ENCODE assay signal across 9 mouse cellular contexts in genomic region chr14:75457221-75457600, GRCm38 (mm10). TPM values are rescaled to one million over a fixed set of nuclear protein-coding genes. Genes with fewer than 3 reads are reported as not detected.
A peak's percentile ranks its signal among the peaks of the same experiment; 100 is the strongest.
DNase-seq lines count a peak whose midpoint lies in the region; ATAC-seq lines count a peak whose summit lies in the region.
"Had no signal": no experiment of that assay in that cellular context is flagged by ENCODE, and none has a peak within 500 bp of the region (broad histone marks: within the 10 kb centered on the region; RNA-seq: fewer than 3 reads in every experiment).

No protein-coding gene starts in this region.

- H3K9me3 ChIP-seq in heart, embryonic 11.5 days (replicated peaks; ENCODE audit: control insufficient read depth, low read length) = no peaks in the 10 kb centered on the region
- H3K9me3 ChIP-seq in limb, embryonic 10.5 days (replicated peaks) = no peaks in the 10 kb centered on the region
- H3K9me3 ChIP-seq in stomach, embryonic 16.5 days (replicated peaks; ENCODE audit: control insufficient read depth, low read length) = no peaks in the 10 kb centered on the region

- H3K9ac ChIP-seq in heart, embryonic 11.5 days (ENCODE audit: low read depth, low read length) = 0 out of 2 replicates have a peak overlapping the region, but pooled peaks have one; percentile 28
- H3K9ac ChIP-seq in stomach, embryonic 16.5 days (ENCODE audit: low read length) = peak overlapping the region; percentile 20; the same call in 1 of the 2 replicates

- no peak for ATAC-seq in heart, embryonic 11.5 days (replicated peaks; ENCODE audit: insufficient number of reproducible peaks, low FRiP score, low TSS enrichment)
- ATAC-seq in stomach, embryonic 16.5 days (ENCODE audit: insufficient read depth, low FRiP score) = no peak; the same call in 1 of the 2 replicates

- peaks cover 6% of the 10 kb centered on the region; the same call in 1 of the 2 replicates for H3K27me3 ChIP-seq in heart, embryonic 11.5 days (ENCODE audit: control insufficient read depth, insufficient read depth, low read length)
- H3K27me3 ChIP-seq in limb, embryonic 10.5 days (ENCODE audit: low read depth, poor library complexity, severe bottlenecking) = peaks cover 31% of the 10 kb centered on the region; the same call in 1 of the 2 replicates
- 0 out of 2 replicates have a peak, but pooled peaks cover 5% of the 10 kb centered on the region for H3K27me3 ChIP-seq in stomach, embryonic 16.5 days (ENCODE audit: control insufficient read depth, insufficient read depth, low read length)

- WGBS in heart, embryonic 11.5 days (ENCODE audit: insufficient replicate concordance) = 35% methylated on average over 8 of the region's 8 CpGs
- 48% methylated on average over 8 of the region's 8 CpGs for WGBS in limb, embryonic 10.5 days
- 36% methylated on average over 8 of the region's 8 CpGs for WGBS in stomach, embryonic 16.5 days

- no peak for DNase-seq in heart, postnatal 4 days
- peak; percentile 61 to 71 for DNase-seq in right cerebral cortex, postnatal 10 days (ENCODE audit: low spot score in 2 of 2)
- DNase-seq in right cerebral cortex, postnatal 14 days = no peak
- DNase-seq in limb, embryonic 10.5 days (ENCODE audit: low spot score) = no peak
- no peak for DNase-seq in urinary bladder, adult 2 months (ENCODE audit: low spot score)
- no peak for DNase-seq in kidney, postnatal 4 days

- H3K4me2 ChIP-seq in heart, embryonic 11.5 days = peak overlapping the region; percentile 73
- peak overlapping the region; percentile 54 for H3K4me2 ChIP-seq in stomach, embryonic 16.5 days (ENCODE audit: low read depth, low read length)

- no peak overlapping the region for H3K27ac ChIP-seq in heart, embryonic 11.5 days (ENCODE audit: low read depth, low read length)
- H3K27ac ChIP-seq in limb, embryonic 10.5 days = no peak overlapping the region
- no peak overlapping the region for H3K27ac ChIP-seq in stomach, embryonic 16.5 days (ENCODE audit: low read length)

- H3K4me1 ChIP-seq in heart, embryonic 11.5 days (ENCODE audit: control insufficient read depth, insufficient read depth, low read length) = peaks cover 3% of the 10 kb centered on the region; the same call in 1 of the 2 replicates
- peaks cover 39% of the 10 kb centered on the region for H3K4me1 ChIP-seq in limb, embryonic 10.5 days
- H3K4me1 ChIP-seq in stomach, embryonic 16.5 days (ENCODE audit: control insufficient read depth, insufficient read depth, low read length) = peaks cover 10% of the 10 kb centered on the region; the same call in 1 of the 2 replicates

- peak overlapping the region; percentile 35 for H3K4me3 ChIP-seq in heart, embryonic 11.5 days (ENCODE audit: low read depth, low read length)
- peak overlapping the region; percentile 46 for H3K4me3 ChIP-seq in limb, embryonic 10.5 days
- peak overlapping the region; percentile 35 for H3K4me3 ChIP-seq in stomach, embryonic 16.5 days (replicated peaks; ENCODE audit: low read length)
- H3K4me3 ChIP-seq: myocyte had no signal

- no peaks in the 10 kb centered on the region for H3K36me3 ChIP-seq in heart, embryonic 11.5 days (ENCODE audit: control insufficient read depth, insufficient read depth, low read length)
- H3K36me3 ChIP-seq in limb, embryonic 10.5 days = no peaks in the 10 kb centered on the region
- H3K36me3 ChIP-seq in stomach, embryonic 16.5 days (ENCODE audit: control insufficient read depth, insufficient read depth, low read length) = no peaks in the 10 kb centered on the region

RNA-seq across cellular contexts. Expression of gene Siah3, which starts 1.4 kb away (rescaled TPM):
- 0.04 and 0.13 TPM in 2 replicates for polyA plus RNA-seq in heart, embryonic 11.5 days (2014; fragmentation: Nextera tagmentation; extraction: Ambion mirVana)
- under 1 TPM in 1 of 2 experiments, not detected in 1; 0.07 TPM for total RNA-seq in heart, postnatal 4 days (2021)
- not detected in 2 replicates for polyA plus RNA-seq in limb, embryonic 10.5 days (2016; fragmentation: Nextera tagmentation; extraction: Ambion mirVana)
- polyA plus RNA-seq in stomach, embryonic 16.5 days (2015; fragmentation: Nextera tagmentation; extraction: Ambion mirVana) = 0.10 and 0.12 TPM in 2 replicates
- polyA plus RNA-seq in urinary bladder, adult 2 months (2012; rRNA removed) = 0.01 and 0.03 TPM in 2 replicates
- polyA plus RNA-seq: myocyte had no signal

Comparison
In these comparisons a context has a peak if more than half of its experiments do, and no peak if none do; other contexts are left out.
1. DNase-seq: peak in right cerebral cortex, postnatal 10 days (2 of 2); none in heart, postnatal 4 days (single experiment), right cerebral cortex, postnatal 14 days (single experiment), limb, embryonic 10.5 days (single experiment), urinary bladder, adult 2 months (single experiment) and kidney, postnatal 4 days (0 of 2).
2. Peak in every context shown above with its lines, with median percentiles within 50 percentile points of each other: H3K4me3 ChIP-seq.